Mouse (Mus musculus): ENCODE data around the gene Gm29797.

The Gm29797 gene

DNA sequence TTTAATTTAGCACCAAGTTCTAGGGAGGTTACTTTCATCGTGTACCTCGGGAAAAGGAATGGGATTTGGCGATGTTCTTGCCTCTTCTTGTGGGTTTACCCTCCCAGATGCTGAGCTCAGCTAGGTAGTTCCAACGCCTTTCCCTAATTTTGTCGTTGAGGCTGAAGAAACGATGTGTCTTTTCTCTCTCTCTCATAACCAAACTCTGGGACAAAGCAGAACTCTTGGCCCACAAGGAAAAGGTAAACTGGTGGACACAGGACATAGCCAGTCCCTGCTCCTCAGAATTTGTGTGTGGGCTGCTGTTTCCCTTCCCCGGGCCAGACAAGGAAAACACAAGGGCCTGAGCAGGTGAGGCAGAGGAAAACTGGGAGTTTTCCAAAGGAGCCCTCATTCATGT is 15.2 kb downstream of the Gm29797 start:
- no peak for DNase-seq (ENCODE audit: low read depth, low spot score)

- no peak for DNase-seq (ENCODE audit: low read depth, low spot score)
These were observed 16.7 kb downstream of the Gm29797 start for GRCm38 (mm10) chr2:181673501-181673900.

- DNase-seq (ENCODE audit: low read depth, low spot score): no peak
These were observed 18.1 kb downstream of the Gm29797 start for GRCm38 (mm10) chr2:181674934-181675333.

- DNase-seq (ENCODE audit: low read depth, low spot score): no peak
These were observed 18.6 kb downstream of the Gm29797 start for GRCm38 (mm10) chr2:181675454-181675853.

- no peak for DNase-seq (ENCODE audit: low read depth, low spot score)
These were observed 19.6 kb downstream of the Gm29797 start for GRCm38 (mm10) chr2:181676424-181676823.

DNA sequence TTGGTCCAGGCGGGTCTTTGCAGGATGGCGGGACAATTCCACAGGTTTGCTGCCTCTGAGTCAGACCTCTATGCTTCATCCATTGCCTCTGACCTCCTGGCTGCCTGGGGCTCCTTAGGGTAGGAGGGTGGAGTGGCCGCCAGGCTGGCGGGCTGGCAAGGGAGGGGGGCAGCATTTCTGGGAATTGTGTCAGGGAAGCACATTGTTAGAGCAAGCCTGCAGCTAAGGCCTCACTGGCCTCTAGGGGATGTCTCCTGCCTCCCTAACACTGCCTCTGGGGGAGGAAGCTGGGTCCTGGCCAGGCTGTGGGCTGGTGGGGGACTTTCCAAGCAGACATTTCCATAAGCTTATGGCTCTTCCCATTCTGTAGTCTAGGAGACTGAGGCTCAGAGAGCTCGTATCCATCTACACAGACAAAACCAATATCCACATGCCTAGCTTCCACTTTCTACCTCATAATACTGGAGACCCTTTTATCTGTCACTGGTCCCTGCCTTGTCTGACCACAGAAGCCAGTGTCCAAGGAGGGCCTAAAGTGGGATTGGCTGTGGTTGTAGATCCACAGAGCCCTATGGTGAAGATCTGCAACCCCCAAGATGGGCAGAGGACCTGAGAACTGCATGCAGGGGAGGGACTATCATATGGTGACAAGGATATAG is 20.4 kb downstream of the Gm29797 start:
- DNase-seq (ENCODE audit: low read depth, low spot score): no peak

- no peak for DNase-seq (ENCODE audit: low read depth, low spot score)
These were observed 20.9 kb downstream of the Gm29797 start for GRCm38 (mm10) chr2:181677755-181678098.

DNA sequence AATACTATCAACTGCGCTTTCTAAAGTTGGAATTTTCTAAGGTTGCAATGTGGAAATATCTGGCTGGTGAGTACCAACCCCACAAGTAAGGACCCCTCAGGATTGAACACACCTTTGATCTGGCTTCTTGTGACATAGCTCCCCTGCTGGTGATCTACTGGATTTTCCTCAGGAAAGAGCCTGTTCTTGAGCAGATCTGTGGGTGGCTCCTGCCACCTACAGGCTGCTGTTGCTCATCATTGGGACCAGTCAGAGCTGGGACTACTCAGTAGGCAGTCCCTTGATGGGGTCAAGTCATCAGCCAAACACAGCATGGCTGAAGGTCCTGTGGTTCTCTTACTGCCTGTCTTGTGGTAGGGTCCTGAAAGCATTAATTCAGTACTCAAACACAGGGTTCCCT is 21.9 kb downstream of the Gm29797 start:
- no peak for DNase-seq (ENCODE audit: low read depth, low spot score)

- DNase-seq (ENCODE audit: low read depth, low spot score): no peak
These were observed 23.3 kb downstream of the Gm29797 start, which contains the start of gene Tcea2 for GRCm38 (mm10) chr2:181679951-181680715. TSS of gene Tcea2 (plus strand) at chr2:181680310.

- no peak for DNase-seq (ENCODE audit: low read depth, low spot score)
These were observed 23.9 kb downstream of the Gm29797 start for GRCm38 (mm10) chr2:181680716-181681117.

- no peak for DNase-seq (ENCODE audit: low read depth, low spot score)
These were observed 25.1 kb downstream of the Gm29797 start for GRCm38 (mm10) chr2:181681978-181682377.

DNA sequence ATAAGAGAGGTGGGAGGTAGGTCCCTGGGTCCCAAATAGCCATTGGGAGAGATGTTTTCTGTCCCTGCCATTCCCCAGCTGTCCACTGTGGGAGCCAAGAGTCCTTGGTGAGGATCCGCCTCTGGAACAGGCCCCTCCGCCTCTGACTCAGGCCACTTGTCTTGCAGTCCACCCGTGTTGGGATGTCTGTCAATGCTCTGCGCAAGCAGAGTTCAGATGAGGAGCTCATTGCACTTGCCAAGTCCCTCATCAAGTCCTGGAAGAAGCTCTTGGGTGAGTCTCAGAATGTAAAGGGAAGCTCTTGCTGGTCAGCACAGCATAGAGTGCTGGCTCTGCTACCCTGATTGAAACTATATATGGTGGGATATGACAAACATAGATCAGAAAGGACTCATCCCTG is 26.5 kb downstream of the Gm29797 start:
- no peak for DNase-seq (ENCODE audit: low read depth, low spot score)

DNA sequence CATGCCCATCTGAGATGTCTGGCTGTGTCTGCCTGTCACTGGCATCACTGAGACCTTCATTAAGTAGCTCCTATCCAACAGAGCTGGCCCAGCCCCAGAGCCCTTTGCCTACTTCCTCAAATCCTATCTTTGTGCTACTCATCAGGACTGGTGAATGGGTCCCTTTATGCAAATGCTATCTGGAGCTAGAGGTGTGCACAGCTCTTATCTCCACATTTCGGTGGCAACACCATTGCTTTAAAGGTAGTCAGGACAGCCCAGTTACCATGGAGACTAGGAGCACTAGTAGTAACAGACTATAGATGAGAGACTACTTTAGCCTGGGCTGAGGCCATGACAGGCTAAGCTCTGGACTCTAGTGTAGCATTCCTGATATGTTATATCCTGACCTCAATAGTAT is 27.9 kb downstream of the Gm29797 start:
- DNase-seq (ENCODE audit: low read depth, low spot score): no peak

DNA sequence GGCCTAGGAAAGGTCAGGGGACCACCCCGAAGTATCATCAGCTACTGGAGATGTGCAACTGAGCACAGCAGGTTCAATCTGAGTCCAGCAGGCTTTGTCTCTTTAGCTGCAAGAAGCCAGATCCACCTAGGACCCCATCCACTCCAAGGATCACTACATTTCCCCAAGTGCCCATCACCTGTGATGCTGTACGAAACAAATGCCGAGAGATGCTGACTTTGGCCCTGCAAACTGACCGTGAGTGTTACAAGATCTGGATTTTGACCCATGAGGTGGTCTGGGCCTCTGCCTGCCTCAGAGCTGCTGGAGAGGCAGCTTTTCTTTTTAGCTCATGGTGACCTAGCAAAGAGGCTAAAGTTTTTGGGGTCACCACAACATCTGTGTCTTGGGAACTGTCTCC is 28.9 kb downstream of the Gm29797 start:
- DNase-seq (ENCODE audit: low read depth, low spot score): no peak

DNA sequence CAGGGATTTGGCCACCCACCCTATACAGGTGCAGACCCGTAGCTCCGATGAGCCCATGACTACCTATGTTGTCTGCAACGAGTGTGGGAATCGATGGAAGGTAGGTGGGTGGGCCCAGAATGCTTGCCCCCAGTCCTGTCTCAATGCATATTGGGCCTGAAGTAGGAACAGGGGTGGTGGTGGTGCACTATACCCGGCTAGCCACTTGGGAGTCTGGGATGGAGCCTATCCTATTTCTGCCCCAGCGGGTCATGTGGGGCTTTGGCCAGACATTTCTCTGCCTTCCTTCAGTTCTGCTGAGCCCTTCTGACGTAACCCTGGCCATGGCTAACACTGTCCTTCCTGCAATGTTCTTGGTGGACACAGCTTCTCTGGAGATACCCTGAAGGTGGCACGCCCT is 30.8 kb downstream of the Gm29797 start:
- DNase-seq (ENCODE audit: low read depth, low spot score): no peak

DNA sequence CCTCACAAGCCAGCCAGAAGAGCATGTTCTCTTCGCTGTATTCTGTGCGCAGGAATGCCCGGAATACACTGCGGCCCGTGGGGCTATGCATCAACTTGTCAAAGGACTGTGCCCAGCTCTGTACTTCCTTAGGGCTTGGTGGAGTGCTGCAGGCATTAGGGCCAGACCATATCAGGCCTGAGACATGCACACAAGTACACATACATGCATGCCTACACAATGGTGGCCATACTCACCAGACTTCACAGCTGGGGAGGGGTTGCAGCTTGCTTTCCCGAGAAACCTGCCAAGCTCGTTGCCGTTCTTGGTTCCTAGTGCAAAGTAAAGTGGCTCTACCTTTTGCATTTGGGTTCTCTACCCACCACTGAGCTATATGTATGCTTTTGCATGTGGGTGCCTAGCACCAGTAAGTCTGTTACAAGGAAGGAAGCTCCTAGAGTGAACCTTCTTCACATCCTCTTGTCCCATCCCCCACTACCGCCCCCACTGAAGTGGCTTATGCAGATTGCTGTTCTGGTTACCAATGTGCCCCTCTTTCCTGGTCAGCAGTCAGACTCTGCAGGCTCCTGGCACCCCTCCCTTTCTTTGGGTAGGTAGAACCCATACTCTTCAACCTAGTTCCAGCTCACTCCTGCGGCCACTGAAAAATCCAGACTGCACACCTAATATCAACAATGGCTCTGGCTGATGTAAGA is 32.8 kb downstream of the Gm29797 start:
- DNase-seq (ENCODE audit: low read depth, low spot score): no peak

DNA sequence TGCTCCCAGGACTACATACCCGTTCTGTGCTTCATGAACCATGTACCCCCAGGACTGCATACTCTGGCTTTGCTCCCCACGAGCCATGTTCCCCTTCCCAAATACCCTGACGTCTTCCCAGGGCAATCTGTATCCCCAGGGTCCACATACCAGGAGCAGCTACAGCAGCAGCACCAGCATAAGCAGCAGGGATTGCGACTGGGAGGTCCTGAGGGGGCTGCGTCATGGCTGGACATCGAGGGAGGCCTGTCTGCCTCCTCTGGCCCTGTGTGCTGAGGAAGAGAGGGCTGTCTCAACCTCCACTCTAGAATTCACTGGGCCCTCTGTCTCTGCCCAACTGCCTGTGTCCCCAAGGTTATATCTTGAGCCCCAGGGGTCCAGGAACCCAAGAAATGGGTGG is 34.2 kb downstream of the Gm29797 start:
- no peak for DNase-seq (ENCODE audit: low read depth, low spot score)

GRCm38 (mm10) chr2:181691571-181691970 is 34.7 kb downstream of the Gm29797 start:
- DNase-seq (ENCODE audit: low read depth, low spot score): no peak

DNA sequence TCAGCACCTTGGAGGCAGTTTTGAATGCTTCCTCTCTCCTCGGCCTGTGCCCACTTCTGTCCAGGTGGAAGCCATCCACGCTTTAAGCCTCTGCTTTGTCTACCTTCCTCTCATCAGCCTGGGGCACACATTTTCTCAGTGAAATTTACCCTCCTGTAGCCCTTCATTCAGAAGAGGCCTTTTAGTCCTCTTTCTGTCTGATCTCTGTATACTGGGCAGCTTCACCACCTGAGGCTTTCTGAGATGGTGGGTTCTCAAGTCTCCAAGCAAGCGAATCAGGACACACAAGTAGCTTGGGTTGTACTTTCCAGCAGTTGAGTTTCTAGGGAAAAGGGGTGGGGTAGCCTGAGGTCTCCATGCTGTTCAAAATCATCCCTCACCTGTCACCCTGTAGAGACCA is 35.5 kb downstream of the Gm29797 start:
- no peak for DNase-seq (ENCODE audit: low read depth, low spot score)

DNA sequence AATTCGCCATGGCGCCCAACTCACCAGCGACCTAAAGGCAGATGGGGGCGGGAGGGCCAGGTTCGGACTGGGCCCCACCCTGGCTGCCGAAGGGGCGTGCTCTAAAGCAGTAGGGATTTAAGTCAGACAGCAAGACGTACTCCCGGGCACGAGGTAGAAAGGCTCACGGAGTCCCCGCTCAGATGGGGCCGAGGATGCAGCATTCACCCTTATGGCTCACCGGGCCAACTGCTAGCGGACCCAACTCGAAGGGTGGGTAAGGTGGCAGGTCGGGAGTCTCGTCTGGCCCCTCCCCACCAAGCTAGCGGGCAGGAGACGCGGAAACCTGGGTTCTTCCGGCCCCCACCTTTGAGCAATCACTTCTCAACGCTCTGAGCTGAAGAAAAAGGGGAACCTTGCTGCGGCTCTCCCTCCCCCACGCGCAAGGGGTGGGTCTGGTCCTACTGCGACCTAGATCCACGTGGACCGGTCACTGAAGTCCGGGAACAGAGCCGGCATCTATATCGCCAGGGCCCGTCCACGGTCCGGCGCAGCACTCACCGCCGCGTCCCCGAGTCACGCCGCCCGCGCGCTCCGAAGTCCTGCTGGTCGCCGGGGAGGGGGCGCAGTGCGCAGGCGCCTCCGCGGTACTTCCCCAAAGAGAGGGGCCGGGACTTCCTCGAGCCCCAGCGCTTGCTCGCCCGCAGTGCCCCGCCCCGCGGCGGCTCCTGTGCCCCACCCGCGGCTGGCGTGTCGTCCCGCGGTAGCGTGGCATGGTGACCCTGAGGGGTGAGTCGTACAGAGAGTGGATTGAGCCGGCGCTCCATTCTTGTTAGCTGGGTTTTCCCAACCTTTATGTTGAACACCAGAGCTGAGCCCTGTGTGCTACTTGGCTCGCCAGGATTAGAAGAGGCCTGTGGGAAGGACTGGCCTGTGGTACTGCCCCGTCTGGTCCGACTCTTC is 36.8 kb downstream of the Gm29797 start, which contains the start of gene Rgs19:
TSS of gene Rgs19 (minus strand) at position 639 of the 942 bp plus-strand sequence.
- no peak for DNase-seq (ENCODE audit: low read depth, low spot score)

DNA sequence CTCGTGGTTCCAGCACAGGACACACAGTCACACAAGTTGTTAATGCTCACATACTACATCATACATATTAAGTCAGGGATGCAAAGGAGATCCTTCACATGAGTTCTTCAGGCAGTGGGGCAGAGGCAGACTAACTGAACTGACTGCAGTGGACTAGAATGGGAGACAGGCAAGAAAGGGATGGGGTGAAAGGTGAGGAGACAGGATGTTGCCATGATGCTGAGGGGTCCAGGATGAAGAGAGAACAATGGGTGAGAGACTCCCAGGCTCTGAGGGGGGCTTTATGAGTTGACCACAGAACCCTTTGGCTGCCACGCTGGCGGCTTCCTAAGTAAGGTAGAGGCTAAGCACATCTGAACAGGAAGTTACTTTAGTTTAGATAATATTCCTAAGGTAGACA is 37.7 kb downstream of the Gm29797 start:
- DNase-seq (ENCODE audit: low read depth, low spot score): no peak

DNA sequence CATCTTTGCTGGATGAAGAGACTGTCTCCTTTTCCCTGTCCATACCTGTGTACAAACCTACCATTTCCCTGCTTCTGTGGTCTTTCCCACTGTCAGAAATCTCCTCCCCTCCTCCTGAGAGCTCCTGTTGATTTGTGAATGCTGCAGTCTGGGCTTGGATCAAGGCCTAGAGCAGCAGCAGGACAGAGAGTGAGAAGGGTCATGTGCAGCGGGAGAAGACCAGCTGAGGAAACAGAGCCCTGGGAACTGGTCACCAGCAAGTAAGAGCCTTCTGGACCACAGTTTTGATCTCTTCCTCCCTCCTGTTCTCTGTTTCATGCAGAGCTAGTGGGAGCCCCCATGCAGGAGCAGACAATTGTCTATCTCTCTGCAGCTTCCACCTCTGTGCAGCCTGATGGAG is 38.9 kb downstream of the Gm29797 start:
- no peak for DNase-seq (ENCODE audit: low read depth, low spot score)

Data from WW6 (cell line).